Mouse (Mus musculus) C2C12 (cell line): ENCODE results near the gene Twnk. TPM values are rescaled to one million over a fixed set of nuclear protein-coding genes. Genes with fewer than 3 reads are reported as not detected.

Source experiments
- H3K27me3 ChIP-seq: one replicate; pipeline ENCODE4 v1.6.1; 2011; ENCODE audit not compliant: control insufficient read depth, insufficient read depth, insufficient read length
- H3K36me3 ChIP-seq: one replicate; pipeline ENCODE4 v1.6.1; 2011; ENCODE audit not compliant: control insufficient read depth, insufficient read depth
- H3K4me3 ChIP-seq: one replicate; pipeline ENCODE4 v1.5.1; 2011; ENCODE audit warnings: mild to moderate bottlenecking, control low read depth; ENCODE audit not compliant: poor library complexity, insufficient read depth, severe bottlenecking
- H3K79me2 ChIP-seq: one replicate; pipeline ENCODE4 v1.6.1; 2011; ENCODE audit not compliant: control insufficient read depth, insufficient read depth
- H3K79me3 ChIP-seq: one replicate; pipeline ENCODE4 v1.6.1; 2011; ENCODE audit warnings: low read depth, control low read depth
- H3ac ChIP-seq: one replicate; pipeline ENCODE3; 2011; ENCODE audit warnings: low read depth; ENCODE audit not compliant: control insufficient read depth, insufficient read length
- CEBPB ChIP-seq: IDR thresholded peaks from one replicate; pipeline ENCODE4 v1.6.1; 2011; ENCODE audit warnings: low read depth, mild to moderate bottlenecking, control low read depth, moderate library complexity
- CTCF ChIP-seq: IDR thresholded peaks from one replicate; pipeline ENCODE4 v1.5.1; 2011; ENCODE audit not compliant: control insufficient read depth, insufficient read depth, insufficient read length
- FOSL1 ChIP-seq: IDR thresholded peaks from one replicate; pipeline ENCODE4 v1.8.0; 2011; ENCODE audit warnings: mild to moderate bottlenecking, low read length; ENCODE audit not compliant: poor library complexity, insufficient read depth, severe bottlenecking
- MAX ChIP-seq: IDR thresholded peaks from one replicate; pipeline ENCODE4 v1.6.1; 2011; ENCODE audit warnings: mild to moderate bottlenecking, control low read depth
- MYOD1 ChIP-seq: IDR thresholded peaks from one replicate; pipeline ENCODE4 v1.6.1; 2011; ENCODE audit warnings: low read depth; ENCODE audit not compliant: control insufficient read depth, insufficient read length
- MYOG ChIP-seq: IDR thresholded peaks from one replicate; pipeline ENCODE4 v1.6.1; 2011; ENCODE audit not compliant: control insufficient read depth, insufficient read length; ENCODE audit errors: extremely low read depth
- USF1 ChIP-seq: IDR thresholded peaks from one replicate; pipeline ENCODE4 v1.6.1; 2011; ENCODE audit warnings: low read depth, mild to moderate bottlenecking, control low read depth, moderate library complexity
- polyA plus RNA-seq: library from polyadenylated mRNA; unstranded; fragments of >200 nt; fragmentation: generic; extraction: Trizol; gene quantifications from one replicate; pipeline ENCODE4 v1.2.1, GENCODE M21; 2012; ENCODE audit warnings: missing spikeins

Twnk gene
- polyA plus RNA-seq, 1 experiment, result 12.1 TPM

DNA sequence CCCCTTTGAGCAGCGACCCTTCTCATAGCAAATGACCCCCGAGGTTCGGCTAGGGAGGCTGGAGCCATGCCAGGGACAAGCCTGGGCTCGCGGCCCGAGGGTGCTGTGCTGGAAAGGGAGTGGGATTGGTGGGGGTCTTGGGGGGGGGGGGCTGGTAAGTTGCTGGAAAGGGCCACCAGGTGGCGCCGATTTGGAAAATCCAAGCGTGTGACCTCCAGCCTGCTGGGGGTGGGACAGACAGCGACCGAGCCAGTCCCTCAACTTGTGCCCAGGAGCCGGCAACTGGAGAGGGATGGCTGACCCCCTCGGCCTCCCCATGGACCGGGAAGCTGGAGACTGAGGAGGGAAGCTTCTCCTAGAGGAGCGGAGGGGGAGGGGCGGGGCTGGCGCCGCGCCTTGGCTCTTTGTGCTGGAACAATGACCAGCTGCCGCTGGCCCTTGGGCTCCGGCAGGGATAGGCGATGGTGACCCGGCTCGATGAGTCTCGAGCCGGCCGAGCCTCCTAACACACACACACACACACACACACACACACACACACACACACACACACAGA lies 11.8 kb downstream of the Twnk start:
- Histone ChIP-seq H3ac (peak overlapping the region; percentile 99), H3K4me3 (peak overlapping the region; percentile 53), H3K36me3 (peaks cover 14% of the 10 kb centered on the region), H3K27me3 (no peaks in the 10 kb centered on the region), H3K79me3 (peaks cover 38% of the 10 kb centered on the region), H3K79me2 (peaks cover 50% of the 10 kb centered on the region)
- TF ChIP-seq MYOD1 (no peak), MYOG (no peak), FOSL1 (no peak), CEBPB (no peak), CTCF (peak; percentile 20), USF1 (no peak), MAX (no peak)

DNA sequence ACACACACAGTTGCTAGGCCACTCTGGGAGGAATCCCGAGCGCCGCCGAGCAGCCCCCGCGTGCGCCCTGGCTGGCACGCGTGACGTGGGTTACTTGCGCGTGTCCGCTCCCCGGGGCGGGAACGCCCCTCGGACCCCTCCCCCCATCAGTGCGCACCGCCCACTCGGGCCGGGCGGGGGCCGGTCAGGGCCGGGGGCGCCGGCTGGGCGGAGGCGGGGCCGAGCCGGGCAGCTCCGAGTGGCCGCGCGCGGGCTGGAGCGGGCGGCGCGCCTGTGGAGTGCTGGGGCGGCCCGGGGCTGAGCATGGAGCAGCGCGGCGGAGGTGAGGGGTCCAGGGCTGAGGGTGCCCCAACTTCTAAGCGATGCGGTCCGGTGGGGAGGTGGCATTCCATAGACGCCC lies 12.4 kb downstream of the Twnk start:
- peaks cover 56% of the 10 kb centered on the region for H3K79me2 ChIP-seq
- H3K36me3 ChIP-seq, result peaks cover 18% of the 10 kb centered on the region
- peaks cover 40% of the 10 kb centered on the region for H3K79me3 ChIP-seq
- TF ChIP-seq MYOG, result no peak
- peak; percentile 33 for TF ChIP-seq MAX
- H3K27me3 ChIP-seq, result no peaks in the 10 kb centered on the region
- H3K4me3 ChIP-seq, result peak overlapping the region; percentile 53
- peak overlapping the region; percentile 99 for H3ac ChIP-seq

DNA sequence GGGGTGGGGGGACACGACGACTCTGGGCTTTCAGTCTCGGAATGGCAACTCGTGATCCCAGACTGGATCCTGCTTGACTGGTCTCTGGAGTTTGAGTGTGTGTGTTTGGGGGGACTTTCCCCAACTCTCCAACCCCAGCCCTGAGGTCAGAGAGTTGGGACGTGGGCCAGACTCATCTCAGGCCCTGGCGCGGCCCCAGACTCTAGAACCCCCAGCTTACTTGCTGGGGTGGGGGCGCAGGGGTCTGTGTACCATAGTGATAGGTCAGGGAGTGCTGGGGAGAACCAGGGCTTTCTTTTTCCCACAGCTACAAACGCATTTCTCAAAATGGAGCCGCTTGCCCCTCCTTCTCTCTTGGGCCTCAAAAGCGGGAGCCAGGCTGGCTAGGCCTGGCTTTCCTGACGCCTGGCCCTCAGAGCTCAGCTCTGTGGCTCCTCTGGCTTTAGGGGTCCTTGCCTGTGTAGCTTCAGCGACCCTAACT lies 12.9 kb downstream of the Twnk start:
- TF ChIP-seq FOSL1 (no peak), MYOD1 (no peak), CEBPB (no peak), USF1 (no peak), CTCF (no peak), MAX (no peak)
- Histone ChIP-seq H3K36me3 (peaks cover 18% of the 10 kb centered on the region), H3K79me2 (peaks cover 61% of the 10 kb centered on the region), H3ac (peak overlapping the region; percentile 99), H3K27me3 (no peaks in the 10 kb centered on the region), H3K79me3 (peaks cover 40% of the 10 kb centered on the region), H3K4me3 (peak overlapping the region; percentile 53)

DNA sequence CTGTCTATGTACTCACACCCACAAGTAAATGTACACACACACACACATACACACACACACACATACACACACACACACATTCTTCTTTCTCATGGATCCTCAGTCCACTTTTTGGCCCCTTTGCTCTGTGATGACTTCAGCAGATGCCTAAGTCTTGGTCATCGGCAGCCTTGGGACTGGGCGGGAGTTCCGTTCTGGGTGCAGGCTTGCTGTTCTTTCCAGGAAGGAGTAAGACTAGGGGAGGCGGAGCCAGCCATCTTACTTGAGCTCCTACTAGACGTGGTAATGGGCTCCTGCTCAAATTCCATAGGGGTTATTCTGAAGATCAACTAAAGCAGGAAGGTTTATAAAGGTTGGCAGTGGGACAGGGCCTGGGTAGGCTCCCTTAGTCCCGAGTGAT lies 14.9 kb downstream of the Twnk start:
- Histone ChIP-seq H3K27me3 (no peaks in the 10 kb centered on the region), H3K36me3 (peaks cover 24% of the 10 kb centered on the region), H3ac (no peak overlapping the region), H3K79me3 (peaks cover 41% of the 10 kb centered on the region), H3K79me2 (peaks cover 70% of the 10 kb centered on the region), H3K4me3 (no peak overlapping the region)
- TF ChIP-seq CEBPB, result no peak
- TF ChIP-seq CTCF, result no peak
- no peak for TF ChIP-seq FOSL1
- TF ChIP-seq USF1, result no peak
- TF ChIP-seq MYOD1, result no peak
- no peak for TF ChIP-seq MAX
- no peak for TF ChIP-seq MYOG

DNA sequence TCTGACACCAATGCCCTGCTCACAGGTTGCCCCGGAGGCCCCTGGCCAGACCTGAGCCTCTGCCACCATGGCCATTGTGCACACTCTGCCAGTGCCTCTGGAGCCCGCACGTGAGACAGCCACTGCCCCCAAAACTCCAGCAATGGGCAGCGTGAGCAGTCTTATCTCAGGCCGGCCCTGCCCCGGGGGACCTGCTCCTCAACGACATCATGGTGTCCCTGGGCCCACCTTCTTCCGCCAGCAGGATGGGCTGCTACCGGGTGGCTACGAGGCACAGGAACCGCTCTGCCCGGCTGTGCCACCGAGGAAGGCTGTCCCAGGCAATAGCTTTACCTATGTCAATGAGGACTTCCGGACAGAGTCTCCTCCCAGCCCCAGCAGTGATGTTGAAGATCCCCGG lies 15.9 kb downstream of the Twnk start:
- H3K79me2 ChIP-seq, result peaks cover 62% of the 10 kb centered on the region
- H3K79me3 ChIP-seq, result peaks cover 41% of the 10 kb centered on the region
- no peak overlapping the region for H3ac ChIP-seq
- TF ChIP-seq USF1, result no peak
- H3K27me3 ChIP-seq, result no peaks in the 10 kb centered on the region
- peaks cover 29% of the 10 kb centered on the region for H3K36me3 ChIP-seq
- no peak overlapping the region for H3K4me3 ChIP-seq

DNA sequence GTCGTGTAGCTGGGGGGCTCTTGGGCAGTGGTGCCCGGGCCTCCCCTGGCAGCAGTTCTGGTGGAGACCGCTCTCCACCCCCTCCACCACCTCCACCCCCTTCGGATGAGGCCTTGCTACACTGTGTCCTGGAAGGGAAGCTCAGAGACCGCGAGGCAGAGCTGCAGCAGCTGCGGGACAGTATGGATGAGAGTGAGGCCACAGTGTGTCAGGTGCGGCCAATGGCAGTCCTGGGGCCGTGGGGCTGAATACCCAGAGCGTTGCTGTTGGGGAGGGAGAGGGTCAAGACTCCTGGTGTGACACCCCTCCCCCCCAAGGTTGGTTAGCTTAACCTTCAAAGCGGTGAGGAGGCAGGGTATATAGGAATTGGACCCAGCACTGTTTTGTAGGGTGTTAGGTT lies 18.5 kb downstream of the Twnk start:
- Histone ChIP-seq H3K79me3 (peaks cover 33% of the 10 kb centered on the region), H3ac (no peak overlapping the region), H3K79me2 (peaks cover 52% of the 10 kb centered on the region), H3K27me3 (no peaks in the 10 kb centered on the region), H3K4me3 (no peak overlapping the region), H3K36me3 (peaks cover 32% of the 10 kb centered on the region)
- no peak for TF ChIP-seq CTCF
- no peak for TF ChIP-seq MAX
